Mouse (Mus musculus): ENCODE data around the gene Smtn. TPM values are rescaled to one million over a fixed set of nuclear protein-coding genes. Genes with fewer than 3 reads are reported as not detected.
A peak's percentile ranks its signal among the peaks of the same experiment; 100 is the strongest.

Gene Smtn
- polyA plus RNA-seq, 1 experiment from 2014 or later, result 43.9 TPM

DNA sequence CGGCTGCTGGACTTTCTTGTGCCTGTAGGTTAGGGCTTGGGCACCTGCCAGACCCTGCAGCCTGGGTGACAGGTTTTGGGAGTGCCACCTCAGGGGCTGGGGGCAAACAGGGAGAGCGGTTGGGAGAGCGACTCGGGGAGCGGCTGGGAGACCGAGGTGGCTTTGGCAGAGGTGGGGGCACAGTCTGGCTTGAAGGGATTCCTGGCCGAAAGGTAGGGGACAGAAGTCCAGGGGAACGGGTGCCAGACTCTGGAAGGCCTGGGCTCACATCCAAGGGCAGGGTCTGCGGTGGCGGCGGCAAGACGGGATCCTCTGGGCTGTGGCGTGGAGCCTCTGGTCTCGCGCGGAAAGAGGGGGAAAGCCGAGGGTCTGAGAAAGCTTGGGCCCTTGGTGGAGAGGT, 38.4 kb downstream of the Smtn start:
- no peak overlapping the region for H3K9ac ChIP-seq
- H3K4me3 ChIP-seq, result no peak overlapping the region
- no peaks in the 10 kb centered on the region for H3K4me1 ChIP-seq
- no peak for ATAC-seq (ENCODE audit: insufficient number of reproducible peaks, insufficient read depth, low FRiP score, low TSS enrichment, low read depth)
- H3K27me3 ChIP-seq, result 0 out of 2 replicates have a peak, but pooled peaks cover 3% of the 10 kb centered on the region
- no peak overlapping the region for H3K4me2 ChIP-seq
- H3K27ac ChIP-seq, result no peak overlapping the region
- H3K36me3 ChIP-seq, result no peaks in the 10 kb centered on the region
- no peaks in the 10 kb centered on the region for H3K9me3 ChIP-seq
- 78% methylated on average over 17 of the region's 17 CpGs for WGBS

DNA sequence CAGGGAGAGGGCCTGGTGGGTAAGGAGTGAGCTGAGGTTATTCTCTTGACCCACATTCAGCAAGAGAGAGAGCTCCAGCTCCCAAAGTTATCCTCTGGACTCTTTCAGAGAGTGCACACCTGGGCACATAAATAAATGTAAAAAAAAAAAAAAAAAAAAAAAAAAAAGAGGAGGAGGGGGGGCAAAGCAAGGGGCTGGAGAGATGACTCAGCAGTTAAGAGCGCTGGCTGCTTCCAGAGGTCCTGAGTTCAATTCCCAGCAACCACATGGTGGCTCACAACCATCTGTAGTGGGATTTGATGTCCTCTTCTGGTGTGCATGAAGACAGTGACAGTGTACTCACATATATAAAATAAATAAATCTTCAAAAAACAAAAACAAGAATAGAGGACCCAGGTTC, 43.1 kb downstream of the Smtn start:
- H3K9me3 ChIP-seq, result no peaks in the 10 kb centered on the region
- H3K36me3 ChIP-seq, result no peaks in the 10 kb centered on the region
- H3K27ac ChIP-seq, result no peak overlapping the region
- no peak overlapping the region for H3K4me3 ChIP-seq
- H3K4me2 ChIP-seq, result no peak overlapping the region
- no peaks in the 10 kb centered on the region for H3K27me3 ChIP-seq
- H3K4me1 ChIP-seq, result peaks cover 3% of the 10 kb centered on the region; the same call in 1 of the 2 replicates
- 88% methylated on average over 1 of the region's 1 CpGs for WGBS
- no peak overlapping the region for H3K9ac ChIP-seq
- ATAC-seq (ENCODE audit: insufficient number of reproducible peaks, insufficient read depth, low FRiP score, low TSS enrichment, low read depth), result no peak

DNA sequence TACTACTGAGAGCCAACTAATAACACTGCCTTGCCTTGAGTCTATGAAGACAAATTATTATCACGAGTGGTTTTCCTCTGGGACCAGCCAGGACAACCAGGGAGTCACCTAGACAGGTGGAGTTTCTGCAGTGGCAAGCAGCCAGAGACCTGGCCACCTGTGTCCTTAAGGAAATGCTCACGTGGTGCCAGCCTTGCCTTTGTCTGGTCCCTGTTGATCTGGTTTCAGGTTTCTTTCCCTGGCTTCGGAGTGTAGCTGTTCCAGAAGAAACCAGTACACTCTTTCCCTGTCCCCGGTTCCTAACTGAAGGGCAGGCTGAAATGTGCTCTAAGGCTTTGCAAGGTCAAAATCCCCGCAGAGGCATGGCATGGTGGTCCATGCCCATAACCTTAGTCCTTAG, 43.7 kb downstream of the Smtn start:
- WGBS, result 37% methylated on average over 5 of the region's 5 CpGs
- Histone ChIP-seq H3K36me3 (no peaks in the 10 kb centered on the region), H3K27me3 (no peaks in the 10 kb centered on the region), H3K9ac (no peak overlapping the region), H3K9me3 (no peaks in the 10 kb centered on the region), H3K4me3 (no peak overlapping the region), H3K27ac (no peak overlapping the region), H3K4me1 (peaks cover 3% of the 10 kb centered on the region; the same call in 1 of the 2 replicates), H3K4me2 (no peak overlapping the region)
- ATAC-seq (ENCODE audit: insufficient number of reproducible peaks, insufficient read depth, low FRiP score, low TSS enrichment, low read depth), result no peak

DNA sequence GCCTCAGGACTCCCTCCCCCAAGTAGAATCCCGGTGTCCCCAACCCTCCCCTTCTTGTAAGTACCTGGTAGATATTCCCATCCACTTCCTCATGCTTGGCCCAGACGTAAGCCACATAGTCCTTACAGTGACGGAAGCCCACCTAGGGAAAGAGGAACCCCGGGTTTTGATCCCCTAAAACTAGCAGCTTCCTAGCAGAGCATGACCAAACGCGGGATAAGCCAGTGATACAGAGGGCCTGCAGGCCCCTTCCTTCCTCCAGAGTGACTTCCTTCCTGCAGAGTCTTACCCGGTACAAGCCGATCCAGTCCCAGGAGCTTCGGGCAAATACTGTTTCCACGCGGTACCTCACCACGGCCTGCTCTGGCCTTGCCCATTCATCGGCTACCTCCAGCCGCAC, 44.9 kb downstream of the Smtn start:
- WGBS, result 88% methylated on average over 14 of the region's 14 CpGs
- Histone ChIP-seq H3K4me1 (peaks cover 3% of the 10 kb centered on the region; the same call in 1 of the 2 replicates), H3K9me3 (no peaks in the 10 kb centered on the region), H3K4me2 (no peak overlapping the region), H3K36me3 (no peaks in the 10 kb centered on the region), H3K27me3 (no peaks in the 10 kb centered on the region), H3K9ac (no peak overlapping the region), H3K27ac (no peak overlapping the region), H3K4me3 (no peak overlapping the region)
- no peak for ATAC-seq (ENCODE audit: insufficient number of reproducible peaks, insufficient read depth, low FRiP score, low TSS enrichment, low read depth)

DNA sequence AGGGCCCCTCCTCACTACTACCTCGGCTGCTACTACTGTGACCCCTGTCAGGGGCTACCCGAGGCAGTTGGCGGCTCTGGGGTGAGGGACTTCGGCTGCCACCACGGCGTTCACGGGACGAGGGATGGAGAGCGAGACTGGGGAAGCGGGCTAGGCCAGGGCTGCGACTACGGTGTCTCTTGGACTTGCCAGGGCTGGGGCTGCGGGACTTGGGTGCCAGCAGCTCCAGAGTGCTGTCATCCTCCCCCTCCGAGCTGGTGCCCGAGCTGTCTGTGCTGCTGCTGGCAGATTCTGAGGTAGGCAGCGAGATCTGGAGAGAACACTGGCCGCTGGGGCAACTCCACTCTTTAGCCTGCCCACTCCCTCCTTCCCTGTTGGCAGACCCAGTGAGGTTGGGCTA, 45.6 kb downstream of the Smtn start:
- H3K27ac ChIP-seq, result no peak overlapping the region
- 79% methylated on average over 17 of the region's 17 CpGs for WGBS
- no peak overlapping the region for H3K4me2 ChIP-seq
- H3K36me3 ChIP-seq, result no peaks in the 10 kb centered on the region
- H3K9me3 ChIP-seq, result no peaks in the 10 kb centered on the region
- H3K4me1 ChIP-seq, result peaks cover 3% of the 10 kb centered on the region; the same call in 1 of the 2 replicates
- H3K9ac ChIP-seq, result peak overlapping the region; percentile 27; the same call in 1 of the 2 replicates
- H3K4me3 ChIP-seq, result no peak overlapping the region
- H3K27me3 ChIP-seq, result no peaks in the 10 kb centered on the region
- ATAC-seq (ENCODE audit: insufficient number of reproducible peaks, insufficient read depth, low FRiP score, low TSS enrichment, low read depth), result no peak

DNA sequence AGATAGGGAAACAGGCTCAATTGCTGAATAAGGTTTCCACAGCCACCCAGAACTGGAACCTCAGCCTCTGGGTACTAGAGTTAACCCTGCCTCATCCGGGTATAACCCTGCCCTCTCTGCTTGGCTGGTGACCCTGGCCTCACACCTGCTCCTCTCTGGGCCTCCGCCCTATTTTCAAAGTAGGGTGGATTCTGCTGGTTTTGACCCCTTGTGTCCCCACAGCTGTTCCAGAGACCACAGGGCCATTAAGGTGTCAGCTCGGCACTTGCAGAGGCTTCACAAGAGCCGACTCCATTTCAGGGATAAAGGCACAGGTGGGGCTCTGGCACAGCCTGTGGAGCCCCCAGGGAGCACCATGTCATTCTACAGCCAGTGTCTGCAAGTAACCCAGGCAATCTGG, 47.7 kb downstream of the Smtn start:
- WGBS, result 74% methylated on average over 4 of the region's 4 CpGs
- ATAC-seq (ENCODE audit: insufficient number of reproducible peaks, insufficient read depth, low FRiP score, low TSS enrichment, low read depth), result no peak
- Histone ChIP-seq H3K9ac (no peak overlapping the region), H3K36me3 (no peaks in the 10 kb centered on the region), H3K9me3 (no peaks in the 10 kb centered on the region), H3K27me3 (no peaks in the 10 kb centered on the region), H3K4me2 (no peak overlapping the region), H3K27ac (no peak overlapping the region), H3K4me1 (peaks cover 8% of the 10 kb centered on the region; the same call in 1 of the 2 replicates), H3K4me3 (no peak overlapping the region)

DNA sequence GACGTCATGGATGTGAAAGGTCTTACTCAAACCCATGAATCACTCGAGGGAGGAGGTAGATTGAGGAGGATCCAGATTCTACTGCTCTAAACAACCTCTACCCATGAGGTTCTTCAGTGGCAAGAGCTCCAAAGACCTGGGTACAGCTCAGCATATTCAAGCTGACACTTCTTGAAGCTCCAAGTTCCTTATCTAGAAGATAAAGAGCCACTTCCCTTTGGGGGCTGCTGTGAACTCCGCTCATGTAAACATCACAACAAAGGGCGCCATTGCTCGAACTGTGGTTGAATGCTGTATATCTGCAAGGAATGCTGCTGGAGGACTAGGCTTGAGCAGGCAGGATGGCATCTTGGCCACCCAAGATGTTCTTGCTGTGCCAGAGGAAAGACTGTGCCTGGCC, 51.4 kb downstream of the Smtn start:
- Histone ChIP-seq H3K27ac (no peak overlapping the region), H3K4me2 (no peak overlapping the region), H3K4me1 (peaks cover 9% of the 10 kb centered on the region; the same call in 1 of the 2 replicates), H3K4me3 (no peak overlapping the region), H3K36me3 (no peaks in the 10 kb centered on the region), H3K9me3 (no peaks in the 10 kb centered on the region), H3K27me3 (0 out of 2 replicates have a peak, but pooled peaks cover 2% of the 10 kb centered on the region), H3K9ac (no peak overlapping the region)
- ATAC-seq (ENCODE audit: insufficient number of reproducible peaks, insufficient read depth, low FRiP score, low TSS enrichment, low read depth), result no peak
- 84% methylated on average over 5 of the region's 5 CpGs for WGBS

DNA sequence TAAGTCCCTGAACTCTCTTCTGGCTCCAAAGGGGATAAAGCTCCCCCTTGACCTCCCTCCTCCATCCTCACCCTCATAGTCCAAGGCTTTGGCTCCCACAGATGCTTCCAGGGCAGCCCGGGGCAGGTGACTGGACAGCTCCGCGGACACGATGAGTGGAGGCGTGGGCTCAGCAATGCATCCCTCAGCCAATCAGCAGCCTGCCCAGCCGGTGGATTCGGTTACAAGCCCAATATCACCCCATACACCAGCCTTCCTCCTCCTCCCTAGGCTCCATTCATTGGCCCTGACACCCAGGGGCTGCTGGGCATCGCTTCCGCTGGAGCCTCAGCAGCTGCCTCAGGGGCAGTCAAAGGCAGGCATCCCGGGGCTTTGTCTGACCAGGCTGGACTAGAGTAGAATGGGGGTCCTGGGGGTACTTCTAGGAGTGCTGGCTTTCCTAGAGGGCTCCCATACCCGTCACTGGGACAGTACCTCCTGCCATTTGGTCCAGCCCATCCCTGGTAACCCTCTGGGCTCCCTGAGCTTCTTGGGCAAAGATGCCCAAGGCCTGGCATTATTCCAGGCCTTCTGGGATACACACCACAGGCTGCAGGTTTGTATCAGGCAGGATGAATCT, 52.4 kb downstream of the Smtn start, which contains the start of gene Pla2g3:
Pla2g3 (plus strand) TSS at position 333 of the 619 bp plus-strand sequence.
- Histone ChIP-seq H3K27ac (no peak within 1 kb of the TSS), H3K27me3 (0 out of 2 replicates have a peak, but pooled peaks cover 2% of the 10 kb centered on the region), H3K4me2 (no peak within 1 kb of the TSS), H3K4me3 (no peak within 1 kb of the TSS), H3K9ac (no peak within 1 kb of the TSS), H3K36me3 (no peaks in the 10 kb centered on the region), H3K4me1 (peaks cover 13% of the 10 kb centered on the region), H3K9me3 (no peaks in the 10 kb centered on the region)
- no peak for ATAC-seq (ENCODE audit: insufficient number of reproducible peaks, insufficient read depth, low FRiP score, low TSS enrichment, low read depth)
- WGBS, result 23% methylated on average over 11 of the region's 11 CpGs

DNA sequence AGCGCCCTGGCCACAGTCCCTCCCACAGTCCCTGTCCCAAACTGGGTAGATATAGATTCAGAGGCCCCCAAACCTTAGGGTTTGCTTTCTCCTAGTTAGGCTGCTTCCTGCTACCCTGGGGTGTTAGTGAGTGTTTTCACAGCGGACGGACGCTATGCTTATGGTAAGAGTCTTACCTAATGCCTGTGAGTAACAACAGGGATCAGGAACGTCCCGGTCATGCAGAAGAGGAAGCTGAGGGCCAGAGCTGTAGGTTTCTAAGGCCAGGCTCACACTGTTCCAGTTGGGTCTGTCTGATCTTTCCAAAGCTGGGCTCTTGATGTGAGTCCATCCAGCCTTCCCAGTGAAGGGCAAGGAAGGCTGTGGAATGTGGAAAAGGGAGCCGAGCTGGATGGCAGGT, 54.1 kb downstream of the Smtn start:
- H3K27ac ChIP-seq, result no peak overlapping the region
- H3K9ac ChIP-seq, result no peak overlapping the region
- H3K27me3 ChIP-seq, result 0 out of 2 replicates have a peak, but pooled peaks cover 2% of the 10 kb centered on the region
- H3K4me1 ChIP-seq, result peaks cover 19% of the 10 kb centered on the region
- no peaks in the 10 kb centered on the region for H3K36me3 ChIP-seq
- H3K4me2 ChIP-seq, result no peak overlapping the region
- ATAC-seq (ENCODE audit: insufficient number of reproducible peaks, insufficient read depth, low FRiP score, low TSS enrichment, low read depth), result no peak
- H3K9me3 ChIP-seq, result no peaks in the 10 kb centered on the region
- no peak overlapping the region for H3K4me3 ChIP-seq
- WGBS, result 63% methylated on average over 7 of the region's 7 CpGs

DNA sequence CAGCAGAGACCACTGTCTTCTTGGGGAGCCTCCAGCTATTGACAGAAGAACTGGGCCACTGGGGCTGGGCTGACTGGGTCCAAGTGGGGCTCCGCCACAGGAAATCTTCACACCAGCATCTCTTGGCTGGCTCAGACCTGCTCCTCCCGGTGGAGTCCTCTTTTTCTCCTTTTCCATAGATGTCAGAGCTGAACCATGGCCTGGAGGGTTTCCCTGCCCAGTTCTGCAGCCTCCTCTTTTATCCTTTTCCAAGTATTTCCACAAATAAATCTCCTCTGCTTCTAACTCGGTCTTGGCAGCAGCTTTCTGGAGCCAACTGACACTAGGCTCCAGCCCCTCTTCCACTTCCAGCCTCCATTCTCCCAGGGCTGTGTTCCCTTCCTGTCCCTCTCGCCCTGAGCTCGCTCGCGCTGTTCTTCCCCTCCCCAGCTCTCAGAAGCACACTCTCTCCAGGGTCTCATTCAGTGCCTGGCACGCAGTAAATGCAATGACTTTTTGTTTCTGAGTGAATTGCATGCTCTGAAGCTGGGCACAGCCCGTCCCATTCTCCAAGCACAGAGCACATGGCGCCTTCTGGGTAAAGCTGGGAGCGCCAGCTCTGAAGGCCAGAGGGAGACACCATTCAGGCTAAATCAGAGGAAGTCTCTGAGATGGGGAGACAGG, 56.3 kb downstream of the Smtn start:
- Histone ChIP-seq H3K9me3 (no peaks in the 10 kb centered on the region), H3K4me1 (peaks cover 19% of the 10 kb centered on the region), H3K27ac (no peak overlapping the region), H3K27me3 (0 out of 2 replicates have a peak, but pooled peaks cover 2% of the 10 kb centered on the region), H3K9ac (no peak overlapping the region), H3K4me2 (no peak overlapping the region), H3K36me3 (no peaks in the 10 kb centered on the region), H3K4me3 (no peak overlapping the region)
- WGBS, result 61% methylated on average over 11 of the region's 11 CpGs
- ATAC-seq (ENCODE audit: insufficient number of reproducible peaks, insufficient read depth, low FRiP score, low TSS enrichment, low read depth), result no peak

DNA sequence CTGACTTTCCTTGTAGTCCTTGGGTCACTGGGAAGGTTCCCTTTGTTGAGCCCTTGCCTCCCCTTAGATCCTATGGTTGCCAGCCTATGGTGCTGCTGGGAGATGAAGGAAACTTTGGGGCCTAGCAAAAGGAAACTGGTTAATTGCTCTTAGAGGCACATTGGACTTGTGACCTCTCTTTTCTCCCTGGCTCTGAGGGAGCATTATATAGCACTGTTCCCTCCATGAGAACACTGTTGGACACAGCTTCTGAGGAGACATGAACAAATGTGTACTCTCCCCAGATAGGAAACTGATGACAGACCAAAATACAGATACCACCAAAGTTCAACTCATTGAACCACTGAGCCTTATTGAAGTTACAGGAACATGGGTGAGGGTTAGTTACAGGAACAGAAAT, 64.9 kb downstream of the Smtn start:
- H3K4me1 ChIP-seq, result no peaks in the 10 kb centered on the region
- H3K4me3 ChIP-seq, result no peak overlapping the region
- H3K9me3 ChIP-seq, result no peaks in the 10 kb centered on the region
- no peak for ATAC-seq (ENCODE audit: insufficient number of reproducible peaks, insufficient read depth, low FRiP score, low TSS enrichment, low read depth)
- H3K27me3 ChIP-seq, result no peaks in the 10 kb centered on the region
- no peak overlapping the region for H3K4me2 ChIP-seq
- H3K36me3 ChIP-seq, result no peaks in the 10 kb centered on the region
- H3K9ac ChIP-seq, result no peak overlapping the region
- no peak overlapping the region for H3K27ac ChIP-seq

DNA sequence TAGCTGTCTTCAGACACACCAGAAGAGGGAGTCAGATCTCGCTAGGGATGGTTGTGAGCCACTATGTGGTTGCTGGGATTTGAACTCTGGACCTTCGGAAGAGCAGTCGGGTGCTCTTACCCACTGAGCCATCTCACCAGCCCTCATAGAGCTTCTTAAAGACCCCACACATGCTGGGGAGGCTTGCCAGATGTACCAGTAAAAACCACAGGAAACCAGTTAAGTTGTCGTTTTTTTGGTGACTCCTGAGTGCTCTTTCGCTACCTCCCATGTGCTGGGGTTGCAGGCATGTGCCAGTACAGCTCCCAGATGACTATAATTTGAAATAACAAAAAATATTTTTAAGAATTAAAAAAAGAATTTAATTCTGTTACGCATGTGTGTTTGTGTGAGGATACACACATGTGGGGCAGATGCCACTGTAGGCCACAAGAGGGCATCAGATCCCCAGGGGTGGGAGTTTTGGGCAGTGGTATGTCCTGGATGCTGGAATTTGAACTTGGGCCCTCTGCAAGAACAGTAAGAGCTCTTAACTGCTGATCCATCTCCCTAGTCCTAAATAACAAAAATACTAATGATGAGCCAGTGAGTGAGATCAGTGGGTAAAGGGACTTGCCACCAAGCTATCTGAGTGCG, 65.8 kb downstream of the Smtn start:
- H3K4me3 ChIP-seq, result no peak overlapping the region
- H3K36me3 ChIP-seq, result no peaks in the 10 kb centered on the region
- H3K27me3 ChIP-seq, result no peaks in the 10 kb centered on the region
- H3K9ac ChIP-seq, result no peak overlapping the region
- H3K4me2 ChIP-seq, result no peak overlapping the region
- H3K27ac ChIP-seq, result no peak overlapping the region
- H3K4me1 ChIP-seq, result no peaks in the 10 kb centered on the region
- no peak for ATAC-seq (ENCODE audit: insufficient number of reproducible peaks, insufficient read depth, low FRiP score, low TSS enrichment, low read depth)
- 83% methylated on average over 7 of the region's 7 CpGs for WGBS
- H3K9me3 ChIP-seq, result no peaks in the 10 kb centered on the region

Data from embryonic facial prominence, embryonic 13.5 days (tissue).